Mouse (Mus musculus) adrenal gland, adult (tissue): ENCODE results near the gene Xrcc4.

Source experiments
- DNase-seq, 2 experiments: peaks; one replicate each; pipeline ENCODE4 v3.0.0; 2022 to 2023; ENCODE audit warnings: low spot score in 1 of 2; ENCODE audit not compliant: inconsistent age in 2 of 2

Gene Xrcc4

GRCm38 (mm10) chr13:89740243-89741115, 348.9 kb downstream of the Xrcc4 start:
- DNase-seq: peak; percentile 60 to 91

DNA sequence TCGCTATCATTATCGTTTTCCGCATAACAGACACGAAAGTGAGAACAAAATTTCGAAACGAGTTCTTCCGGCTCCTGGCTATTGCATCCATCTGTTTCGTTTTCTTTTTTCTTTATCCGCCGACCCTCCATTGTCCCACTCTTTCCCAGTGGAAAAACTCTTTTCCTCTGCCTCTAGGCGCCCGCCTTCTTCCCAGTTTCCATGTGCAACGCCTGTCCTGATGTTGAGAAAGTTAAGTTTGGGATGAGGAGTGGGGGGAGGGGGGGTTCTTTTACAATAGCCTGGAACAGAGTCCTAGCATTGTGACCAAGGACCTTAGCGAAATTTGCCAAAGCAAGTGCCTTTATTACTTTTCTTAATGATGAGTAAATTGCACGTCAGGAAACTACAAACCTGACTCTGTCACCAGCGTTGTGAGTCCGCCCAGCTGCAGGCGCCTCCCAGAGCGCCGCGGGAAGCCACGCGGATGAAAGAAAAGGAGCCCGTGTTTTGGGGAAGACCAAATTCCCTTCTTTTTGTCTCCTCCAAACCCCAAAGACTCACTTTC, 349.6 kb downstream of the Xrcc4 start:
- DNase-seq: no peak

- DNase-seq: peak; percentile 69 to 92
Observed at GRCm38 (mm10) chr13:89738776-89739695, 350.4 kb downstream of the Xrcc4 start.

DNA sequence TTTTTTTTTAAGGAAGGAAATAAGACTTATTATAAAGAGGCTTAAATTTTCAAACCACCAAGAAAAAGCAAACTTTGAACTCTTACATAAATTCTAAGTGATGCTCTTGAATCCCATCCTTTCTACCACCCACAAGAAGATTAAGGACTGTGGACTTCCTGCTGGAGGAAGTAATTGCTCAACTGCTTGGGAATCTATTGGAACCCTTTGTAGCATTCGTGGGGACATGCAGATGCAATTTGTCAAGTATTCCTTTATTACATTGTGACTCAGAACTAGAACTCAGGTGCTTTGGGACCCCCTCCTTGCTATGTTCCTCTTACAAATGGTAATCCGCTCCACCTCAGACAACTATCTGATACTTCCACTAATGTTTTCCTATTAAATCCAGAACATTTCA, 351.1 kb downstream of the Xrcc4 start:
- DNase-seq: no peak

GRCm38 (mm10) chr13:89735111-89735510, 354.3 kb downstream of the Xrcc4 start:
- DNase-seq: no peak

DNA sequence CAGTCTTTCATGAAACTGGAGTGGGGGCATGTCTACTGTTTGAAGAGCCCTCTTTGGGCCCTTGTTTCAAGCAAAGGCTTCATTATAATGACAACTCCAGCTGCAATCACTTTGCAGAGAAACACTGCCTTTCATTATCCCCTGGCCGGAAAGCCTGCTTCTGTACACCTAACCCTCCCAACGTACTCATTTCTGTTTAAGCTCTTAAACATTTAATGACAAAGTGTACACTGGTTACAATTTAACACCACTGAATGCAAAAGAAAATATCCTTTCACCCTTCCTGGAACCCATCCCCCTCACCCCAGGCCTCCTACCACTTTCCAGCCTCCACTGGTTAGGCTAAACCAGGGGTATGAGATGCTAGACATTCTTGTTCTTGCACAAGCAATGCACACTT, 362.9 kb downstream of the Xrcc4 start:
- no peak for DNase-seq
